Mouse (Mus musculus): ENCODE measurements around the gene Tmem184b. TPM values are rescaled to one million over a fixed set of nuclear protein-coding genes. Genes with fewer than 3 reads are reported as not detected.

Tmem184b gene
- polyA plus RNA-seq, 1 experiment = 0.44 TPM

DNA sequence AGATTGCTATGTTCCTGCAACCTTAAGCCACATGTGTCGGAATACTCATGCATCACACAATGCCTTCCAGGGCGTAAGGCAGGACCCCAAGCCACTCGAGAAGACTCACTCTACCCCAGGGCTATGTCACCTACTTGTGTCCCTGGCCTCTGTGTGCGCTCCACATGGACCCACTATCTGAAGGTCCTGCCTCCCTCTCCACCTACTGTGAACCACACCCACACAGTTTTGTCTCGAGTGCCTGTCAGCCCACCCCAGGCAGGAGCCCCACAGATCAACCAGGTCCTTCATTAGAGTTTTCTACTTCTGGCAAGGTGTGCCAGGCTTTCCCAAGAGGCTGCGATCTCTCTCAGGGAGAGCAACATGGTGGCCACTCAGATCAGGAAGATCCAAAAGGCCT is 8.1 kb downstream of the Tmem184b start:
- TF ChIP-seq TAL1 (IDR thresholded peaks at IDR 0.05; ENCODE audit: low read length) (no peak), GATA1 (IDR thresholded peaks at IDR 0.05; ENCODE audit: low read length) (no peak)
- Histone ChIP-seq H3K4me3 (replicated peaks) (no peak overlapping the region), H3K27me3 (ENCODE audit: control insufficient read depth) (no peaks in the 10 kb centered on the region), H3K4me1 (ENCODE audit: control insufficient read depth) (peaks cover 15% of the 10 kb centered on the region), H3K9me3 (ENCODE audit: control insufficient read depth, low read length) (no peaks in the 10 kb centered on the region), H3K36me3 (ENCODE audit: control insufficient read depth) (no peaks in the 10 kb centered on the region)

DNA sequence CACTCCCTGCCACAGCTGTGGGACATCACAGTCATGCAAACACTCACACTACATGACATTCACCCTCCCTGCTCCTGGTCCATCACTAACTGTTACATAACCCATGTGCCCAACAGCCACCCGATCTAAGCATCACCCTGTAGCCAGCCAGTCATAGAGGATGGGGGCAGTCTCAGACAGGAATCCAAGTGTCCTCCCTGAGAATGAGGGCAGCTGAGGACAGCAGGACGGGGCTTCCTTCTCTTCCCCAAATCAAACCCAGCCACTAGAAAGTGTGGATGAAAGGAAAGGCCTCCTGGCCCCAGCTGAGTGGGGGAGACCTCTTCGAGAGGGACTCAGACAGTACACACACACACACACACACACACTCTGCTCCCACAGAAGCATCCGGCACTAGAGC is 8.5 kb downstream of the Tmem184b start:
- Histone ChIP-seq H3K4me3 (replicated peaks) (no peak overlapping the region), H3K36me3 (ENCODE audit: control insufficient read depth) (no peaks in the 10 kb centered on the region), H3K27me3 (ENCODE audit: control insufficient read depth) (no peaks in the 10 kb centered on the region), H3K9me3 (ENCODE audit: control insufficient read depth, low read length) (no peaks in the 10 kb centered on the region), H3K4me1 (ENCODE audit: control insufficient read depth) (peaks cover 16% of the 10 kb centered on the region)
- TF ChIP-seq GATA1 (IDR thresholded peaks at IDR 0.05; ENCODE audit: low read length) (no peak), TAL1 (IDR thresholded peaks at IDR 0.05; ENCODE audit: low read length) (no peak)

DNA sequence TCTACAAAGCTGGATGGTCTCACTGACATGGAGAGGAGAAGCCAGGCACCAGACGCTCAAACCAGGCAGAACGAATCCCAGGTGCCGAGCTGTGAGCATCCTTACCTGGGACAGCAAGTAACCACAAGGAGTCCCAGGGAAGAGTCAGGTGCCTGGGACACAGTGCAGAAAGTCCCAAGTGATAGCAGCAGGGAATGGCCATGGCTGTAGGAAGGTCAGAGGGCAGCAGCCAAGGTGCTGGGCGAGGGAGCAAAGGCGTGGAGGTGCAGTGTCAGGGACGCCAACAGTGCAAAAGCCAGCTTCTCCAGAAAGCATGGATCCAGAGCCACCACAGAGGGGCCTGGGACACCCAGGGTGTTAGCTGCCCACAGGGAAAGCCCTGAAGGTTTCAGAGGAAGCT is 10.3 kb downstream of the Tmem184b start:
- Histone ChIP-seq H3K9me3 (ENCODE audit: control insufficient read depth, low read length) (no peaks in the 10 kb centered on the region), H3K36me3 (ENCODE audit: control insufficient read depth) (no peaks in the 10 kb centered on the region), H3K27me3 (ENCODE audit: control insufficient read depth) (no peaks in the 10 kb centered on the region), H3K4me1 (ENCODE audit: control insufficient read depth) (peaks cover 16% of the 10 kb centered on the region), H3K4me3 (replicated peaks) (no peak overlapping the region)
- TF ChIP-seq GATA1 (IDR thresholded peaks at IDR 0.05; ENCODE audit: low read length) (no peak), TAL1 (IDR thresholded peaks at IDR 0.05; ENCODE audit: low read length) (no peak)

DNA sequence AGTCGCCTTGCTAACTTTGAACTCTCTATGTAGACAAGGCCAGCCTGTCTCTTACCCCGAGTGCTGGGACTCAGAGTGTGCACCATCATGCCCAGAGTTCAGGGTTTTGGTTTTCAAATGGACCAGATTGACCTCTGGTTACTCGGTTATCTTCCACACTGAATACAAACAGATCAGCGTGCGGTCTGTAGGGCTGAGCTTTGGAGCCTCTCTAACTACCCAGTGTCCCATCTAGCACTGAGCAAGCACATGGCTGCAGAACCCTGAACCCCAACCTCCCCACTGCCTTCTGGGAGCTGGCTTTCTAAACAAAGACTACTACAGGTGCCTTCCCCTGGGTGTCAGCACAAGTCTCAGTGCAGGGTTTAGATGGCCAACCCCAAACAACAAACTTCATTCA is 10.8 kb downstream of the Tmem184b start:
- Histone ChIP-seq H3K9me3 (ENCODE audit: control insufficient read depth, low read length) (no peaks in the 10 kb centered on the region), H3K36me3 (ENCODE audit: control insufficient read depth) (no peaks in the 10 kb centered on the region), H3K4me3 (replicated peaks) (no peak overlapping the region), H3K27me3 (ENCODE audit: control insufficient read depth) (no peaks in the 10 kb centered on the region), H3K4me1 (ENCODE audit: control insufficient read depth) (peaks cover 16% of the 10 kb centered on the region)
- TF ChIP-seq TAL1 (IDR thresholded peaks at IDR 0.05; ENCODE audit: low read length) (no peak), GATA1 (IDR thresholded peaks at IDR 0.05; ENCODE audit: low read length) (no peak)

DNA sequence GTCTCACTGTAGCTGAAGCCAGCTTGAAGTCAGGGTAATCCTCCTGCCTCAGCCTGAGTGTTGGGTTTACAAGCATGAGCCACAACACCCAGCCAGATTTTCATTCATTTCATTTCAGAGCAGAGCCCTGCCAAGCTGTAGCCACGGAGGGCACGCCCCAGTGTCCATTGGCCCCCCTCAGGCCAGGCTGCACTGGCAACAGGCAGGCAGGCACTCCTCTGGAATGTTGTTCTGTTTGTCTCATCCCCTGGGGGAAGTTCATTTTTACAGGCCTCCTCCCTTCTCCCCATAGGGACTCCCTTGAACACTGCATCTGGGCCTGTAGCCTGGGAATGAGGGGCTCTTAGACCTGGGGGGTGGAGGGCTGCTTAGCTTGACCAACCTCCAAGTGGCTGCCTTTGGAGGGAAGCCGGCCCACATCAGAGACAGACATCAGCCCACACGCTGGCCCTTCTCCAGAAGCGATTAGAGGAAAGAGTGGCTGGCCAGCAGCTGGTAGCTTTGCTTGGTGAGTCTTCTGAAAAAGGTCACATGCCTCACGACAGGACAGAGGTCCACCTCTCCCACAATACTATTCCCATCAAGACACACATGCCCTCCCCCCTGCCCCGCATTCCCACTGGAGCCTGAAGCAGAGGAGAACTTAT is 11.8 kb downstream of the Tmem184b start:
- TF ChIP-seq TAL1 (IDR thresholded peaks at IDR 0.05; ENCODE audit: low read length) (no peak), GATA1 (IDR thresholded peaks at IDR 0.05; ENCODE audit: low read length) (no peak)
- H3K36me3 ChIP-seq (ENCODE audit: control insufficient read depth) = no peaks in the 10 kb centered on the region

DNA sequence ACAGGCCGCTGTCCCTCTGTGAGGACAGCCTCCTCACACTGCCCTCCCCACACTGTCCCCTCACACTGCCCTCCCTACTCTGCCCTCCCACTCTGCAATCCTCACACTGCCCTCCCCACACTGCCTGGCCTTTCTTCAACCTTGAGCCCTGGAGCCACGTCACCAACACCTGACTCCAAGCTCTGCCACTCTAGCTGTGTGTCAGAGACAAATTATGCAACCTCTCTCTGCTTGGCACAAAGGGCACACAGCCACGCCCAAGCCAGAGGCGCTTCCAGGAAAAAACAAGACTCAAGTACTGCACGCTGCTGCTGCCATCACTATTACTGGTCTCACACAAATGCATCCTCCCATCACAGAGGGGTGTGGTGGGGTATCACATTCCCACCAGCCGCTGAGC is 12.9 kb downstream of the Tmem184b start:
- Histone ChIP-seq H3K9me3 (ENCODE audit: control insufficient read depth, low read length) (no peaks in the 10 kb centered on the region), H3K4me1 (ENCODE audit: control insufficient read depth) (peaks cover 10% of the 10 kb centered on the region), H3K36me3 (ENCODE audit: control insufficient read depth) (no peaks in the 10 kb centered on the region), H3K27me3 (ENCODE audit: control insufficient read depth) (no peaks in the 10 kb centered on the region), H3K4me3 (replicated peaks) (no peak overlapping the region)
- TF ChIP-seq TAL1 (IDR thresholded peaks at IDR 0.05; ENCODE audit: low read length) (no peak), GATA1 (IDR thresholded peaks at IDR 0.05; ENCODE audit: low read length) (no peak)

More for the DNA sequence above, 11.8 kb downstream of the Tmem184b start:
- H3K27me3 ChIP-seq (ENCODE audit: control insufficient read depth) = no peaks in the 10 kb centered on the region
- no peaks in the 10 kb centered on the region for H3K9me3 ChIP-seq (ENCODE audit: control insufficient read depth, low read length)
- H3K4me1 ChIP-seq (ENCODE audit: control insufficient read depth) = peaks cover 13% of the 10 kb centered on the region
- H3K4me3 ChIP-seq (replicated peaks) = no peak overlapping the region

DNA sequence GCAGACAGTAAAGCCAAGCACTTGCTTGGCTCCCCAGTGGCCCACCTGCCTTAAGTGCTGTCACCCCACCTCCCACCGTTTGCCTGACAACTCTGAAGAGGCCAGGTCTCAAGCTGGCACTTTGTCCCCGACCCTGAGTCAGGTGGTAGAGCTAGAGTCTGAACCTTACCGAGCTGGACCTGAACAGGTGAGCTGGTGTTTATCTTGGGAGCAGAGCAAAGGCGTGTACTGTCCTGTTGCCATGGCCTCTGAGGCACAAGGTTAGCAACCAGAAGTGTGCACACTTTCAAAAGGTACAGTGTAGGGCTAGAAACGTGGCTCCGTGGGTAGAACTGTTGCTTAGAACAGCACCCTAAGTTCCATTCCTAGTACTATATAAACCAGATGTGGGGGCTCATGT is 15.2 kb downstream of the Tmem184b start:
- peaks cover 5% of the 10 kb centered on the region for H3K4me1 ChIP-seq (ENCODE audit: control insufficient read depth)
- H3K4me3 ChIP-seq (replicated peaks) = no peak overlapping the region
- no peaks in the 10 kb centered on the region for H3K36me3 ChIP-seq (ENCODE audit: control insufficient read depth)
- no peaks in the 10 kb centered on the region for H3K9me3 ChIP-seq (ENCODE audit: control insufficient read depth, low read length)
- TF ChIP-seq TAL1 (IDR thresholded peaks at IDR 0.05; ENCODE audit: low read length) = no peak
- TF ChIP-seq GATA1 (IDR thresholded peaks at IDR 0.05; ENCODE audit: low read length) = no peak
- H3K27me3 ChIP-seq (ENCODE audit: control insufficient read depth) = no peaks in the 10 kb centered on the region

DNA sequence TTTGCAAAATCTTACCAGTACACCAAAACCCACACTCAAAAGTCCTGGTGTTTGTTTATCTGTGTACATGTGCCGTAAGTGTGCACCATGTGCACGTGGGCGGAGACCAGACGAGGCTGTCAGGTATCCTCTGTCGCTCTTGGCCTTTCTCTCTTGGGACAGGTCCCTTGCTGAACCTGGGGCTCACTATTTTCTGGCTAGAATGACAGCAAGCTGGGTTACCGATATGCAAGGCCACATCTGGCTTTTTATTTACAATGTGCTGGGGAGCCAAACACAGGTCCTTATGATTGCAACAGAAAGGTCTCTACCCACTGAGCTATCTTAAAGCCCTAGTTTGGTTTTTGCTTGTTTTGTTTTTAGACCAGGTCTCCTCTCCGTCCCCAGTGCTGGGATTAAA is 15.8 kb downstream of the Tmem184b start:
- no peak overlapping the region for H3K4me3 ChIP-seq (replicated peaks)
- H3K36me3 ChIP-seq (ENCODE audit: control insufficient read depth) = no peaks in the 10 kb centered on the region
- H3K27me3 ChIP-seq (ENCODE audit: control insufficient read depth) = no peaks in the 10 kb centered on the region
- peaks cover 5% of the 10 kb centered on the region for H3K4me1 ChIP-seq (ENCODE audit: control insufficient read depth)
- no peak for TF ChIP-seq TAL1 (IDR thresholded peaks at IDR 0.05; ENCODE audit: low read length)
- no peak for TF ChIP-seq GATA1 (IDR thresholded peaks at IDR 0.05; ENCODE audit: low read length)
- no peaks in the 10 kb centered on the region for H3K9me3 ChIP-seq (ENCODE audit: control insufficient read depth, low read length)

DNA sequence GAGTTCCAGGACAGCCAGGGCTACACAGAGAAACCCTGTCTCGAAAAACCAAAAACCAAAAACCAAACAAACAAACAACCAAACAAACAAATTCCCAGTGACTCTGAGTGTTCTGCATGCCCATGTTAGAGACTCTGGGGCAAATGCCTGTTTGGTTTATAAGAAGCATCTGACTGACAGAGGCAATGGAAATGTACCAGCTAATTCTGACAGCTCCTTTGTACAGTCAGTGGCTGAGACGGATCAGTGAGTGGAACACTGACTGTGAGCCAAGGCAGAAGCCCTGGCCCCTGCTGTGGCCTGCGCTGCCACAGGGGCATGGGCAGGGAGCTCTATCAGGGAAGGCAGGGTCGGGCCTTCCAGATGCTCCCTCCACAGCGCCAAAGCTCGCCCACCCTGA is 16.3 kb downstream of the Tmem184b start:
- H3K36me3 ChIP-seq (ENCODE audit: control insufficient read depth) = no peaks in the 10 kb centered on the region
- TF ChIP-seq GATA1 (IDR thresholded peaks at IDR 0.05; ENCODE audit: low read length) (no peak), TAL1 (IDR thresholded peaks at IDR 0.05; ENCODE audit: low read length) (no peak)
- no peaks in the 10 kb centered on the region for H3K27me3 ChIP-seq (ENCODE audit: control insufficient read depth)
- no peak overlapping the region for H3K4me3 ChIP-seq (replicated peaks)
- H3K4me1 ChIP-seq (ENCODE audit: control insufficient read depth) = peaks cover 5% of the 10 kb centered on the region
- no peaks in the 10 kb centered on the region for H3K9me3 ChIP-seq (ENCODE audit: control insufficient read depth, low read length)

DNA sequence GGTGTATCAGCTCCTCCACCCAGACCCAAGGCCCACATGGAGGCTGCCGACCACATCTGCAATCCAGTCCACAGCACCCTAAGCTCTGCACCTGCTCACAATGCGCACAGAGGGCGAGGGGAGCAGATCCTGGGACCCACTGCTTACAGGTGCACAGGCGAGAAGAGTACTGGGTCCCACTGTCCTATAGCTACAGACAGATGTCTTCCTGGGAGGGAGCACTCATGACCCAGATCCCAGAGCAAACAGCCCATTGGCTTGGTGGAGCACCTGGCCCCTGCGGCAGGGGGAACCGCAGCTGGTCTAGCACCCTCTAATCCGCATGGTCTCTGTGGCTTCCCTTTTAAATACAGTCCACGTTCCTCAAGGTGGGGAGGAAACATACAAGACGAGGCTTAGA is 21.7 kb downstream of the Tmem184b start:
- Histone ChIP-seq H3K4me3 (replicated peaks) (no peak overlapping the region), H3K36me3 (ENCODE audit: control insufficient read depth) (peaks cover 10% of the 10 kb centered on the region), H3K4me1 (ENCODE audit: control insufficient read depth) (no peaks in the 10 kb centered on the region), H3K27me3 (ENCODE audit: control insufficient read depth) (no peaks in the 10 kb centered on the region), H3K9me3 (ENCODE audit: control insufficient read depth, low read length) (no peaks in the 10 kb centered on the region)
- TF ChIP-seq TAL1 (IDR thresholded peaks at IDR 0.05; ENCODE audit: low read length) = no peak
- no peak for TF ChIP-seq GATA1 (IDR thresholded peaks at IDR 0.05; ENCODE audit: low read length)
